Mouse (Mus musculus): ENCODE results near the gene Ptpn18.
"Not testable (repeated sequence)": the region's sequence is repeated elsewhere in the genome, so short reads cannot be mapped to it uniquely, and the experiment has no call there.

Gene Ptpn18

GRCm38 (mm10) chr1:34468051-34468450, 8.5 kb downstream of the Ptpn18 start:
- DNase-seq, result no peak

- DNase-seq, result no peak
Observed at GRCm38 (mm10) chr1:34468500-34468899, 8.9 kb downstream of the Ptpn18 start.

DNA sequence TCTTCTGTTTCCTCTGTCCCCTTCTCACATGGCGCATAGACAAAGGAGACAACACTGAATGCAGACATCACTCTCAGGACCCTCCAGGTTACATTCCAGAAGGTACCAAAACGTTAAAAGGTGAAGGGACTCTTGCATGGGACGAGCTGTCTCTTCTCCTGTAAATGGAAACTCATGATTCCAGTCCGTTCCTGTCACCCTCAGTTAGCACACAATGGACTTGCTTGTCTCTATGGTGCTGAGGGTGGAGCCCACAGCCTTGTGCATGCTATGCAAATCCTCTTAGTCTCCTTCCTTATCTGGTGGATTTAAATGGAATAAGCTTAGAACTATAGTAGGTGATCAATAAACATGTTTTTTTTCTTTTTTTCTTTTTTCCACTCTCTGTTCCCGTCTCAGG, 10.2 kb downstream of the Ptpn18 start:
- no peak for DNase-seq

- DNase-seq, result peak; percentile 61
Observed at GRCm38 (mm10) chr1:34472427-34473300, 13.1 kb downstream of the Ptpn18 start.

DNA sequence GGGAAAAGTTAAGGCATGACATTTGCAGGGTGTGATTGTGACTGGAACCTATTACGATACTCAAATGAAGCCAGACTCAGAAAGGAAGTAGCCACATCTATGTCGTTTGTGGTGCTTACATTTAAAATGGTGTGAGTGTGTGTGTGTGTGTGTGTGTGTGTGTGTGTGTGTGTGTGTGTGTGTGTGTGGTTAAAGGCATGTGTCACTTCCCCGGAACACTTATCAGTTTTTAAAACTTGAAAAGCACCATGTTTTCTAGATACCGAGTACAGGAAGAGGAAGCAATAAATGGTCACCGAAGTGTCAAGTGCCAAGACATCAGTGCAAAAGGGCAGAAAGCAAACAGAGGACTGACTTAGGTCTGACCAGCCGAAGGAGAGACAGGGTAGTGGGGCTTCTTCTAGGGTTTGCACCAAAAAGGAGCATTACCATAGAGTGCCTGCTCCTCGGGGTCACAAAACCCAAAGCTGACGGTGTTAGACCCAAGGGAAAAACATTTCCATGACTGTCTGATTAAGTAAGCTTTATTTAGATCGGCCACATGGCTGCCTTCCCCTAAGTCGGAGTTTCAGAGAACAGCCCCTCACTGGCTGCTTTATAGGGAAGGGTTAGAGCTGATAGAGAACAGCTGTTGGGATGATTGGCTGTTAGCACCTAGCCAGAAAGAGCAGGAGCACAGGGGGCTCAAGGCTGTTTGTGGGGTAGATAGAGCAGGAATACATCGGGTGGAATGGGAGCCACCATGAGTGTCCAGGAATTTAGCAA, 19.5 kb downstream of the Ptpn18 start:
- DNase-seq, result no peak

GRCm38 (mm10) chr1:34480801-34481200, 21.2 kb downstream of the Ptpn18 start:
- DNase-seq, result no peak

GRCm38 (mm10) chr1:34481920-34482669, 22.5 kb downstream of the Ptpn18 start:
- DNase-seq, result no peak

GRCm38 (mm10) chr1:34484470-34484869, 24.9 kb downstream of the Ptpn18 start:
- DNase-seq, result no peak

DNA sequence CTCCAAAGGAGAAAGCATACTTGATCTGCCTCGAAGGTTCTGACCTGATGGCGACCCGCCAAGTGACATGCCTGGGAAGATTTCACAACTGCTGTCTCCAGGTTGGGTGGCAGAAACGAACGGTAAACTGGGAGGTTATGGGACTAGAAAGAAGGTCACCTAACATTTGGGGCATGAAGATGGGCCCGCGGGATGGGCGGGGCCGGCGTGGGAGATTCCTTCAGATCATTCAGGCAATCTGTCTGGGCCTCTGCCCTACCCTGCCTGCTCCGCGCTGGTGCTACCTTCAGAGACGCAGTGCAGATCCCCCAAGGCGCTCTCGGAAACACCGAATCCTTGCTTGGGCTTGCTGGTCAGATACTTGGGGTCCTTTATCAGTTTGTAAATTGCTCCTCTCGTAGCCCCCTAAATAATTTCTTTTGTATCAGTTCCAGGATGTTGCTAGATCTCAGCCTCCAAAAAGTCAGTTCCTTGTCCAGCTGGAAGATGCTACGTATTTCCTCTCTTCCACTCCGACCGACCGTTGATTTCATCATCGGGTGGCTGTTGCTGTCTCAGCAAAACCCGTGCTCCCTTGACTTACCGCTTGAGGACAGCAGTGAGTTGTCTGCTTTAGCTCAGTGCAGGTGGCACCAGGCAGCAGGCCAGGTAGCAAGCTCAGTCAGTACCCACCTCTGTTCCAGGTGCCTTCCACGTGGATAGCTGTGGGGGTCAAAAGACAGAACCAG, 26.1 kb downstream of the Ptpn18 start:
- peak; percentile 63 for DNase-seq

GRCm38 (mm10) chr1:34487383-34487782, 27.8 kb downstream of the Ptpn18 start:
- no peak for DNase-seq

GRCm38 (mm10) chr1:34489852-34490541, 30.4 kb downstream of the Ptpn18 start:
- DNase-seq, result no peak

DNA sequence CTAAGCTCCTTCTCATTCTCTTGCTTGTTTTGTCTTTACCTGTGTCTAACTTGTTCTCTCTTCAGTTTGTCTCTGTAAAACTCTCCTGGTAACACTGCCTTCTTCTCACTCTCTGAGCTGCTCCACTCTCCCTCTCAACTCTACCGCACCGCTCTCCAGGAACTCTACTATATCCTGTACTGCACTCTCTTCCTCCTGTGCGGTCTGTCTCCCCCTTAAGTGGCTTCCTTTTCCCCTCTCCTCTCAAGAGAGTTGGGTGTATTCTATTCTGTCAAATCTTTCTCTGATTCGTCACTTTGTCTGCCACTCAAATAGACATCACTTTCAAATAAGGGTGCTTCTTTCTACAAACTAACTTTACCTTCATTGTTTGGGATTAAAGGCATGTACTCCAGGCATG, 31.9 kb downstream of the Ptpn18 start:
- DNase-seq, result no peak

GRCm38 (mm10) chr1:34502991-34503390, 43.4 kb downstream of the Ptpn18 start:
- DNase-seq, result no peak

- no peak for DNase-seq
Observed at GRCm38 (mm10) chr1:34505307-34505706, 45.7 kb downstream of the Ptpn18 start.

DNA sequence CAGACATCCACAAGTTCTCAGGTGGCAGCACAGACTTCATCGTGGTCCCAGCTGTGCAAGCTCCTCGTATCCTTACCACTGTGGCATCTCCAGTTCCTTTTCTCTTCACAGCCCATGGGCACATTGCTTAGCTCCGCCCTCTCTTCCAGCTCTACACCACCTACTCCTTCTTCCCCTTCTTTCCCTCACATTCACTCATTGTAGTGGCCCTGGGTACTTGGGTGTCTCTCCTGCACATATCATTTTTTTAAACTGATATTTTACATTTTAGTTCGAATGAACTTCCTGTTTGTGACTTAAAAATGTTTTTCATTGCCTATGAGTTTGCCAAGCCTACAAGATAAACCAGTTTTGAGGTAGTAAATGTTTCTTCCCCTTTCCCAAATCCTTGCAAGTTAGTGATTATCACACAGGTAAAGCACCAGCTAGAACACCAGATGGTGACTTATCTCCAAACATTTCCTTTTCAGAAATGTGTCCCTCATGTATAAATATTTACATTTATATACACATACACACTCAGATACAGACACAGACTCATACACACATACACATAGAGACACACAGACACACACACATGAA, 46.5 kb downstream of the Ptpn18 start:
- DNase-seq, result no peak

DNA sequence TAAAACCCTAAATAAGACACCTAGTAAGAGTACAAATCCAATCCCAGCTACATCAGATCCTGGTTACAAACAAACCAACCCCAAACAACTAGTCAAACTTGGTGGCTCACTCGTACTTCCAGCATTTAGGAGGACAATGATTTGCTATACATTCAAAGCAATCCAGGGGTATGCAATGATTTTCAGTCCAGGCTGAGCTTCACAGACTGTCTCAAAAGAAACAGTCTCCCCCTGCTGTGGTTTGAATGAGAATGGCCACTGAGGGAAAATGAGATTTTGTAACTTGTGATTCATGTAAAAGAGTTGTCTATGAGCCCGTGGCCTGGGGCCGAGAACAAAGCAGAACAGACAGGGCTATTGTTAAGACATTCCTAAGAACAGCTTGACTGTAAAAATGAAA, 48.4 kb downstream of the Ptpn18 start:
- DNase-seq, result no peak

GRCm38 (mm10) chr1:34510575-34510981, 51.0 kb downstream of the Ptpn18 start:
- no peak for DNase-seq

DNA sequence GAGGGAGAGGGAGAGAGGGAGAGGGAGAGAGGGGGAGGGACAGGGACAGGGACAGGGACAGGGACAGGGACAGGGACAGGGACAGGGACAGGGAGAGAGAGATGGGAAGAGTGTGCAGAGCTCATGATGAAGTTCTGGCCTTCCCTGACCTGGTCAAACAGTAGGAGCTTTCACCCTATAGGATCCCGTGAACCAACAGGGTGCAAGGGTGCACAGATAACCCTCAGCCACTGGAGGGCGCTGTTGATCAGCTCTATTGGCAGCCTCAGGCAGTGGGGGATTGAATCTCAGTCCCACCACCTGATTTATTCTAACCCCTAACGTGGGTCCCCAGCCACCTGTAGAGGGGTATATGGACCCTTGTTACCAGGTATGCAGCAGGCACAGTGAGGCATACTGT, 51.5 kb downstream of the Ptpn18 start:
- peak; percentile 40 for DNase-seq

DNA sequence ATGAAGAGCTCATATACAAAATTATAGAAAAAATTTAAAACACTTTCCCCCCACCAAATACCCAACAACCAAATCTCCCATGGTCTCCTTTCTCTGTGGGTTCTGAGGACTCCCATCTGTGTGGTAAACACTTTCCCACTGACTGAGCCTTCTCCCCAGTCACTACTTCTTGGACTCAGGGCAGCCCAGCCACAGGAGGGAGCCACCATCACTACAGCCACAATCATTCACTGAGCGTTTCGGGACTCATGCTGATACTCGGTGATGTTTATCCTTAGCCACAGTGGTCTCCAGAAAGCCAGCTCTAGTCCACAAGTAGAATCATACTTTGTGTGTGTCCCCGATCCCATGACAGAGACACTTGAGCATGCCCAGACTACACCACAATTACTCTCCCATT, 53.5 kb downstream of the Ptpn18 start:
- DNase-seq, result no peak

DNA sequence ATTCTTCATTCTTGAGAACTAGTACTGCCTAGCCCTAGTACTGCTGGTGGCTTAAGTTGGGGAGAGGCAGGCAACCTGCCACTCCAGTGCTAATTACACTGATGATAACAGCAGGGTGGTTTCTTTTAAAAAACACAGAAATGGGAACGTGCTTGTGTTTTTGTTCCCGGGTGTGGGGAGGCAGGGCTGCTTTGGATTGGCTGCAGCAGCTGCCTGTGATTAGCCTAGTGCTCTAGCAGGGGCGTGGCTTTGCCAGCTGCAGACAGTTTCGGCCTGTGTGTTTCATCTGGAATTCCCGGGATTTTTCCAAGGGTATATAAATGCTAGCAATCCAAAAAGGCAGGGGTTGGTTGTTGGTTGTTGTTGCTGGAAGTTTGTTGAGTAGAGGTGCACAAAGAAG, 57.0 kb downstream of the Ptpn18 start:
- DNase-seq, result no peak

- not testable (repeated sequence) for DNase-seq
Observed at GRCm38 (mm10) chr1:34517297-34517696, 57.7 kb downstream of the Ptpn18 start.

GRCm38 (mm10) chr1:34517797-34518196, 58.2 kb downstream of the Ptpn18 start:
- DNase-seq, result not testable (repeated sequence)

Measured in kidney, postnatal 10 days (tissue).